Mouse (Mus musculus) gastrocnemius, postnatal 14 days (tissue): ENCODE data around the gene Iqsec1. TPM values are rescaled to one million over a fixed set of nuclear protein-coding genes. Genes with fewer than 3 reads are reported as not detected.

Experiments
- DNase-seq: peaks from one replicate; pipeline ENCODE4 v3.0.0; 2021; ENCODE audit warnings: mixed read lengths
- intact Hi-C: fragments of 180-260 bp; cut with DNase I; formaldehyde crosslinking; loops from one replicate; pipeline ENCODE4 v1.15.1; 2025; ENCODE audit warnings: low total_unique reads
- total RNA-seq, 2 experiments: library from RNA; stranded (reverse); gene quantifications; 2 replicates each; pipeline ENCODE4 v1.2.3; 2021

The Iqsec1 gene
- total RNA-seq, 2 experiments from 2014 or later = 36.9 to 55.3 TPM

DNA sequence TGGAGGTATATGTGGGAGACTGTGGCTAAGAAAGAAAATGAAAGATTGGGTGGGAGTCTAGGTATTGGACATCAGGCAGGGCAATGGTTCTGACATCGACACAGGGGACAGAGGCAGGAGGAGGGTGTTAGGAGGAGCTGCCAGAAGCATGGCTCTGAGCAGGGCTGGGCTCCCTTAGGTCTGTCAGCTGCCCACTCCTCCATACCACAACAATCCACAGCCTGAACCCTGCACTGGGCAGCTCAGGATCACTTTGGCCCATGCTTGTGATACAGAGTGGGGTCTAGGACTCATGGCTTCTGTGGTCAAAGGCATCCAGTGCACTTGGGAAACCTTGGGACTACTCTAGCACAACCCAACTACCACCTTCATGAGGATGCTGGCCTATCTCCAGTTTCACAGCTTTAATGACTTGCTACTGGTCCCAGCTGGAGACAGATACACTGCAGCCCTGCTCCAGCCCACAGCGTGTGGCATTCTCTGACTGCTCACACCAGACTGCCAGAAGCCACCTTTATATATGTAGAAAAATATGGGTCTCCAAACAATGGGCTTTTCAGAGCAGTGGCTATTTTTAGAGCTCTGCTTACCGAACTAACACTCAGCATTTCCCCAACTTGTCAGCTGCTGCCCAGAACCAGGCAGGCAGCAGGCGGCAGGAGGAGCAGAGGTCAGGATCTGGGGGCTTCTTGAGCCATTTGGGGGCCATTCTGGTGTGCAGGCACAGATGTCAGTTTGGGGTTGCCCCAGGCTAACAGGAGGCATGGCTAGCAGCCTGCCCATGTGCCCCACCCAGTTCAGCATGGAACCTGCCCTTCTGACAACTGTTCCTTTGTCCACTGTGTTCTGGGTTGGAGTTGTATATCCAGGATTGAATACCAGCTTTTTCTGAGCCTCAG lies 285.4 kb downstream of the Iqsec1 start:
- no peak for DNase-seq
- intact Hi-C loops = no loop called here

DNA sequence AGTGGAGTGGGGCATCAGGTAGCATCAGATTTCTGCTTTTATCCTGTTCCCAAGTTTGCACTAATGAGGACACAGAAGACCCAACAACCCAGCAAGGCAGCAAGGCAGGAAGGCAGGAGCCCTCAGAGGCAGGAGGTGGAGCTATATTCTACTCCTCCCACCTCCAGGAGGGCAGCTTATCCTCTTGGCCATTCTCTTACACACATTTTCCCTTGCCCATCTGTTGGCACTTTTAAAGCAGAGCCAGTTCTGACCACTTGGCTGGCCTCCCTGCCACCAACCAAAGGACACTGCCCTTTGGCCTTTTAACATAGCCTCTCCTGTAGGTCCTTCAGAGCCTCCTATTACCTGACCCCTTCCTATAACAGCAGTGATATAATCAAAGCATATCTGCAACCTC lies 286.3 kb downstream of the Iqsec1 start:
- no peak for DNase-seq

DNA sequence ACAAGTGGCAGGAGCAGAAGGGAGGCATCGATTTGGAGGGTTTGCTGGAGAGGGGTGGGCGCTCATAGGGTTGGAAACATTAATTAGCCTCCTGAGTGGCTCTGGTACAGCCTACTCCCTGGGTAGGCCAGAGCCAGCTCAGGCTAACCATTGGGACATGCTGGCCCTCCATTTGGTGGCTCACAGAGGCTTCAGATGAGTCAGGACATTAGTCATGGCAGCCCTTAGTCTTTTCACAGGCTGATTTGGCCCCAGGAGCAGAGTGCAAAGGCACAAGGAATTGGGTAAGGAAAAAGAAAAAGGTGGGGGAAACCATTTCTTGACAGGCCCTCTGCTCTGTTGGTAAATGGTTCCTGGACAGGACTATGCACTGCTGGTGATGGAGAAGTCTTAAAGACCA lies 287.1 kb downstream of the Iqsec1 start:
- intact Hi-C loops = no loop called here
- no peak for DNase-seq

More for the DNA sequence above, 286.3 kb downstream of the Iqsec1 start:
- intact Hi-C loops = no loop called here

DNA sequence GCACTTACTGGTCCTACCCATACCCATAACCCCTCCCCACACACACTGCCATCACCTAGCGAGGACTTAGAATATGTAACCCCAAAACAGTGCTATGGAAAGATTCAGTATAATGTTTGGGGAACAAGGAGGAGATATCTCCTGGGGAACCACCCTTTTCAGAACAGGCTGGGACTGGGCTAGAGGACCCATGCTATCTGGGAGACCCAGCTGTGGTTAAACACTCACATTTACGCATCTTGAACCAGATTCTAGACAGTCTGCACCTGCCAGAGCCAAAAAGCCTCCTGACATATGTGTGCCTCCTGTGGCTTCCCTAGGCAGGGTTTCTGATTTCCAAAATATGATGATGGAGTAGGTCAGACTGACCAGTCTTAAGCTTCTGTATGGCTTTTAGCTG lies 287.7 kb downstream of the Iqsec1 start:
- intact Hi-C loops = no loop called here
- DNase-seq = no peak

DNA sequence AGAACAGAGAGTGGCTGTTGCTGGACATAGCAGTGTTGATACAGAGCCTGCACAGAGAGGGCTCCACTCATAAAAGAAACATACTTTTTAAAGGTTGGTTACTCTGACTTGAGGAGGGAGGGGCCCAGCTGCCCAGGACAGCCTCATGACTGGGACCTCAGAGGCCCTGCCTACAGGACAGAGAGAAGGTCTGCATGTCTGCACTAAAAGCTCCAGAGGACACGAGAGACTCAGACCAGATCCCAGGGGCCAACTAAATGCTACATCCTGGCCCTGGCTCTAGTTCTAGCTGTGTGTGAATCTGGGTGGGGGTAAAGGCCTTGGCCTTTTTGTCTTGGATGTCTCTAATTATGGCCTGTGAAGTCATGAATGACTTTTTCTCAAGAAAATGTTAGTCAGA lies 288.4 kb downstream of the Iqsec1 start:
- no peak for DNase-seq
- intact Hi-C loops = no loop called here

DNA sequence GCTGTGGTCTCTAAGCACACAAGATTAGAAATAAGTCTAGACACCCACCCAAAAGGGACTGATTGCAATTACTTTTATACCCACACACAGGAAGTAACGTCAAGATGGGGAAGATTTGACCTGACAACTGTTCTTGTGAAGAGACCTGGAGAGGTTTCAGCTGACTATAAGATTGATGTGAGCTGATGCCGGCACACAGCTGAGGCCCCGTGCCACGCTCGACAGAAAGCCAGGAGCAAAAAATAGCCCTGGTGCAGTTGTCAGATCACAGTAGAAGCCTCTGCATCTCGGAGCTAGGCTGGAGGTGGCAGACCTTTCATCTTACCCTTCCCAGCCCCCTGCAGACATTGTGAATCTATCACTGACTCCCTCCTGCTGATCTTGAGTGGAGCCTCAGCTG lies 289.6 kb downstream of the Iqsec1 start:
- peak; percentile 70 for DNase-seq
- intact Hi-C loops = no loop called here

DNA sequence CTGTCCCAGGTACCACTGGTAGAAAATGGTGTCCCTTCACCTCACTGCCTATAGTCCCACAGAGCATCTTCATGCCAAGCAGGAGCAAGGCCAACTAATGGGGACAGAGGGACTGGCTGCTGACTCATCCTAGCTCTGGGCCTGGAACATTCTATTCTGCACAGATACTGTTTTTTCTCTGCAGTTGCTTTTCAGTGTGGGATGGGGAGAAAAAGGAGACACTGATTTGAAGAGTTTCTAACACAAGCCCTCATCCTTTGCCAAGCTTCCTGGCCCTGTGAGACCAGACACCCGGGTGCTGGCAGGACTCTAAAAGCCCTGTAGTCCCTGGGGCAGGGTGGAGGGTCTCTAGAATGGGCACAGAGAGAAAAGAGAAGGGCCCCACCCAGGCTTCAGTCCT lies 292.7 kb downstream of the Iqsec1 start:
- no peak for DNase-seq
- intact Hi-C loops = no loop called here

DNA sequence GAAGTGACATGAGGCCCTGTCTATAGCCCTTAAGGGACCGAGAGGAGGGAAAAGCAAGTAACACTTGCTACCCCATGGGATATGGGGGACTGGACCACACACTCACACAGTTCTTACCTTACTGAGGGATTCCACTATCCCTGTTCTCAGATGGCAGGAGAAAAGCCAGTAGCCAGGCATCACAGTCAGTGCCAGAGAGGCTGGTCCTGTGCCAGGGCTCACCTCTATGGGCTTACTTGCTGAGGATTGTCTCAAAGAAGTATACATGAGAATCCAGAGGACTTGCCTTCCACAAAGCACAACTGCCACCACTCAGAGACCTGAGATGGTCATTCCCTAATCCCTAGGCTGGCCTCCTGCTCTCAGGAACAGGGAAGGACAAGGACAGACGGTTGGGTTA lies 296.1 kb downstream of the Iqsec1 start:
- DNase-seq = no peak
- intact Hi-C loops = no loop called here

DNA sequence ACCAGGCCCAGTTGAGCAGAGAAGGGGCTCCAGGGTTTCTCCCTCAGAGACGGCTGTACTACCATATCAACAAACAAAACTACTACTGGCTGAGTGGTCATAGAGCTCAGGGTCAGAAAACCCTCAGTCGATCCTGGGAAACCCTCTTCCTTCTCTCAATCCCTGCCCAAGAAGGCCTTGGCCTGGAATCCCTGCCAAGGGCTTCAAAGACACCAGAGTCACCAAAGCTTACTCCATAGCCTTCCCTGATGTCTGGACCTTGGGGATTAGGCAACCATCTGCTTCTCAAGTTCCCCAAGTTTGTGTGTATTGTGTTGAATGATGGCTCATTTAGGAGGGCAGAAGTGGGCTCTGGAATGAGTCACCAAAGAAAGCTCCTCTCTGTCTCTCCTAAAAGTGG lies 296.6 kb downstream of the Iqsec1 start:
- DNase-seq = no peak
- intact Hi-C loops = no loop called here

DNA sequence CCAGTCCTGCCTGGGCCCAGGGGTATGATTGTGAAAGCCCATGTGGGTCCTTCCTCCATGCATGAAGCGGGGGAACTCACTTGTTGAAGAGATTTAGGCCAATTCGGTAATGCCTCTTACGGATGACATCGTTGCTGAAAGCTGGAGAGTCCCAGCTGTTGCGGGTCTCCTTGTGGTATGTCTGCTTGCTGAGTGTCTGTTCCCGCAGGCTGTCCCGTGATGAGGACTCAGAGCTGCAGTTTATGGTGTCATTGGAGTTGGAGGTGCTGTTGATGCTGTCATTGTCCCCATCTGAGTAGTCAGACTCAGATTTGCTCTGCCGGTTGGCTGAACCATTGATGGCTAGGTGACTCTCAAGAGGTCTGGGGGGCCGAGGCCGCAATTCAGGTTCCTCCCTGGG lies 299.0 kb downstream of the Iqsec1 start:
- no peak for DNase-seq
- intact Hi-C loops = no loop called here

DNA sequence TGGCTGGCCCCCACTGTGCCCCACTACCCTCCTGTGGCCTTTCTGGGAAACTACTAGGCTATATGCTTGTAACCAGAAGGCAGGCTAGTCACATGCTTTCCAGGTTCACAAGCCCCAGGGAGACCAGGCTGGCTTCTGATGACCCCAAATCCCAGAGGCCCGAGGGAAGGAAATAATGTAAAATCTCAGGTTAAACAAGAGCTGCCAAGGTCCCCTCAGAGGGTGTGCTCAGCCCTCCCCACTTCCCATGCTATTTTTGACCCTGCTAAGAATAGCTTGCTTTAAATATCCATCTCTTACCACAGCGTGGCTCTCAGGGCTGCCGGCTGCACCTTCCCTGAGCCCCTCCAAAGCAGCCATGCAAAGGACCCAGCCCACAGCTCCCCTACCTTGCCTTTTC lies 299.7 kb downstream of the Iqsec1 start:
- intact Hi-C loops = no loop called here
- DNase-seq = no peak

DNA sequence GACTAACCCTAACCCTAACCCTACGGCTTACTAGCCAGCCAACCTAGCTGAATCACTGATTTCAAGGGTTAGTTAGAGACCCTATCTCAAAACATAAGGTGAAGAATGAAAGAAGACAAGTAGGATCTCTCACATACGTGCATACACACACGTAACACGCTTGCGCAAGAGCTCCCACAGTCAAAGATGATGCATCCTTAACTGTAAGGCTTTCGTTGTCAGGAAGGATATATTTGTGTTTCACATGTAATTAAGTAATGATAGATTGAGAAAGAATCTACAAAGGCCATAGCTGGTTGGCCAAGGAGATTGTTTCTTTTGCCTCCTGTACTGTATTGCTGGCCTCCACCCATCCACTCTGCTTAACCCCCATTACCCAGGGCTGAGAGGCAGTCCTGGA lies 300.5 kb downstream of the Iqsec1 start:
- intact Hi-C loops = no loop called here
- no peak for DNase-seq

DNA sequence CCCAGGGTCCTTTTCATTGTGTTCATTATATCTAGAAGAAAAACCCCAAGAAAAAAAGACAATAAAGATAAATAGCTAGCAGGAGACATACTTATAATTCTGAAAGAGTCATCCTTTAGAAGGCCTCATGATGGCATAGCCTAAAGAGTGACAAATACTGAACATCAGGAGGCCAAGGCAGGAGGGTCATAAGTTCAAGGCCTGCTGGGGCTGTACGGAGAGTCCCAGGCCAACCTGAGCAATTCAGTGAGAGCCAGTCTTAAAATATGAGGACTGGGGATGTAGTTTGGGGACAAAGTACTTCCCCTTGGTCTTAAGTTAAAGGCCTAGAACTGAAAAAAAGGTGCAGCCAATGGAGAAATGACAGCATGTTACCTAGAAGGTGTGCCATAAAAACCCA lies 301.7 kb downstream of the Iqsec1 start:
- intact Hi-C loops = no loop called here
- no peak for DNase-seq

DNA sequence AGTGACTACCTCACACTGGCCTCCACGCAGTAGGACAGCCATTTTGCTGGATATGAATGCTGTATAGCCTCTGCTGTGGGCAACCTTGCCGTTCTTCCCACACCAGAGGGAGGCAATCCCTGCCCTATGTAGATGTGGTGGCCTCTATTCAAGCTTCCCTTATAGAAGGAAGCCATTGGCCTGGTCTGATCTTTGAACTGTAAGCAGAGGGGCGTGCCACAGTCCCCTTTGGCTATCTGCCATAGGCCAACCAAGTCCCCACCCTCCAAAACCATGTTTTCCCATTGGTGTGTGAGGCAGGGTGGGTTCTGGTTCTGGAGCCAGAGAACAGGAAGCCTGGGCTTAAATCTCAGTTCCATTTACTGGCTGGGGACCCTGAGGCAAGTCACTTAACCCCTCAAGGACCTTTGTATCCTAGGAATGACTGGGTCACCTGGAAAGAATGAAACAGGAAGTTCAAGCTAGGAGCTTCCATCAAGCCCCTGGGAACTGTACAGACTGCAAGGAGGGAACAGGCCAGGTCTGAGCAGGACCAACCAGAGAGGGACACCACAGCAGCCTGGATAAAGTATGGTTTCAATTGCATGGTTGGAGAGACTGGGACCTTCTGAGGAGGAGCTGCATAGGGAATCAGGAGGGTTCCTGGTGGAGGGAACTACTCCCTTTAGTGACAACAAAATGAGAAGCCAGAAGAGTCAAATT lies 304.5 kb downstream of the Iqsec1 start:
- no peak for DNase-seq
- intact Hi-C loops = no loop called here

DNA sequence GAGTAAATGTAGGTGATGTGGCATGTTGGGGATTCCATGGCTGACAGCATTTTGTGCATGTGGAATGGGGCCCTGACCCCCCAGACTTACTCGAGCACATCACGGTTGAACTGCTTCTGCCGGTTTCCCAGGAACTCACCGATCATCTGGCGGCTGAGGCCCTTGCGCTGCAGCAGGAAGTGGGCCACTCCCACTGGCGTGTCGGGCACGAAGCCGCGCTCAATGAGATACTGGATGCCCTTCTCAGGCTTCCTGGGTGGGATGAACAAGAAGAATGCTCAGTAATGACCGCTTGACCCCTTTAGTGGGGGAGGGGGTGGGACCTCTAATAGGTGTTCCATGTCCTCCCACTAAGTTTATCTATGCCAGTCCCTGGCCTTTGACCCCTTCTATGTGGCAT lies 308.1 kb downstream of the Iqsec1 start:
- intact Hi-C loops = no loop called here
- DNase-seq = no peak

DNA sequence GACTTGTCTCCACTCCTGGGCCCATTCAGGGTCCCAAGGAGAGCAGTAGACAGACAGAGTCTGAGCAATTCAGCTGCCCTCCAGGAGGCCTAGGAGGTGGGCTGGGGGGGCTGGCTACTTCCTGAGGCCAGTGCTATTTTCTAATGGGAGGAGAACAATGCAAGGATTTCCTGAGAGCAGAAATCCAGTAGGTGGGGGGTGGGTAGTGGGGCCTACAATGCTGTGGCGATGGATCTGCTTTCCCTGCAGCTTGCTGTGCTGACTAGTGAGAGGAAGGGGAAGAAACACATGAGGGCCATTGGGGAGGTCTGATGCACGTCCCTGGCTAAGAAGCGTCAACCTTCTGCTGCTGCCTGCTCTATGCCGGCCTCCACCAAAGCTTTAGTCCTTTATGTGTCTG lies 309.7 kb downstream of the Iqsec1 start:
- intact Hi-C loops = no loop called here
- no peak for DNase-seq

DNA sequence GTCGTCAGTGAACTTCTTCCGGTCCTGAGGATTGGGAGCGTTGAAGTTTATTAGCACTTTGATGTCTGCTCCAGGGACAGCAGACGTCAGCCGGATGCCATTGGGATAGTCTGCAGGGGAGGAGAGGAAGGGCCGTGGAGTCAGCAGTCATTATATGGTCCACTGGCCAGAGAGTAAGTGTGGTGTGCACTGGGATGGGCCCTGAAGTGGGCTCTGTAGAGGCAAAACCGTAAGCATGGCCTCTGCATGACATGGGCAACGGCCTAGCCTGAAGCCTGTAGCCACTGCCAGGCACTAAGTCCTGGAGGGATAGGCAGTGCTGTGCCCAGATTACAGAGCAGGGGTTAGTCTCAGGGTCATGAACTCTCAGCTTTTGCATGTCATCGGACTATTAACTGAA lies 319.8 kb downstream of the Iqsec1 start:
- intact Hi-C loops = no loop called here

DNA sequence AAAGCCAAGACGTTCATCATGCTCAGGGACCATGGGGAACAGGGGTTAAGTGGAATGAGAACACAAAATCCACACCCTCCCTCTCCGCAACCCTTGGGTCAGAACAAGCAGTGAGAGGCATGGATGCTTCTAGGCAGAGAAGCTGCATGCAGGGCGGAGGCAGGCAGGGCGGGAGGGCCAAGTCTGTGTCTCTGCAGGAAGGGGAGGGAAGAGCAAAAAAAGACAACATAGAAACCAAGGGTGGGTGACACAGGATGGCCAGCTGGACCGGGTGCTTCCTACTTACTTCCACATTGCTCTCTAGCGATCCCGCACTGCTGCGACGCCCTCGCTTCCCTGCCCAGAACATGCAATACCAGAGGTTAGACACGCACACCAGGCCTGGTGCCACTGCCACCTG lies 324.7 kb downstream of the Iqsec1 start:
- intact Hi-C loops = loop anchor here (5.0 kb wide), 1 partner anchor 59 kb away; no protein-coding TSS in a partner anchor
- DNase-seq = no peak

More for the DNA sequence above, 319.8 kb downstream of the Iqsec1 start:
- no peak for DNase-seq

DNA sequence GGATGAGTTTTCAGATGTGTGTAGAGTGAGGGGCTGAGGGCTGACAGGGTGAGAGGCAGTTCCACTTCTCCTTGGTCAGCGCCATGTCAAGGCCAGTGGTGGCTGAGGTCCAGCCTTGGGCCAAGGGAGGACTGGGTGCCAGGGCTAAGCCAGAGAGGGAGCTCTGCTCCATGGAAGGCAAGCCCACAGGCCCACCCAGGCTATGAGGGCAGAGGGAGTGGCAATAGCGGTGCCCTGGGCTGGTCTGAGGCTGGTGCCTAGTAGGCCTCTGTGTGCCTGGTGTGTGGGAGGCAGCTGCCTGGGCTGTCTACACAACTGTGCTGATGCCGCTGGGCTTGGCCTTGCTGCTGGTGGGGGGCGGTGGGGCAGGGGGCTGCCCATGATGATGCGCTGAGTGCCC lies 326.3 kb downstream of the Iqsec1 start:
- no peak for DNase-seq
- intact Hi-C loops = loop anchor here (5.0 kb wide), 1 partner anchor 60 kb away; no protein-coding TSS in a partner anchor

DNA sequence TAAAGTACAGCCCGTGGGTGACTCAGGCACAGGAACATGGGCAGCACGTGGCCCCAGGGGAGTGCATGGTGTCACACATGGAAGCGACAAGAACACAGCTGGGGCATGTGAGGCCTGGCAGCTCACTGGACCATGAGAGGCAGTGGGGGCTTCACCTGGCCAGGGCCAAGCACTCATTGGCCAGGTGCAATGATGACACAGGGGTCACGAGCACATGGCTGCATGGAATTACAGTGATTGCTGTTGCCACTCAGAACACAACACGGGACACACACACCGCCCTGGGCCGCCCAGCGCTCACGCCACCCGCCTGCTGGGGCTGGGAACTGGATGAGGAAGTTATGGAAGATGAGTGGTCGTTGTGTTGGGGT lies 327.5 kb downstream of the Iqsec1 start:
- DNase-seq = no peak
- intact Hi-C loops = loop anchor here (5.0 kb wide), 1 partner anchor 61 kb away; no protein-coding TSS in a partner anchor
